Mouse (Mus musculus): ENCODE results near the gene Arid3b. TPM values are rescaled to one million over a fixed set of nuclear protein-coding genes. Genes with fewer than 3 reads are reported as not detected.

The Arid3b gene
- 5.8 and 7.6 TPM in 2 replicates for polyA plus RNA-seq (2012; rRNA removed)

GRCm38 (mm10) chr9:57836581-57837170, at the start of gene Arid3b:
Gene Arid3b, minus strand, starts transcription at chr9:57836793.

GRCm38 (mm10) chr9:57765364-57766351, 70.9 kb downstream of the Arid3b start, which contains the start of gene Clk3:
Gene Clk3, minus strand, starts transcription at chr9:57765860.

Other genes with a start within 250 kb of the Arid3b start
- gene Ulk3, start 247.3 kb downstream of the Arid3b start, polyA plus RNA-seq (2012; rRNA removed): 6.2 and 7.4 TPM in 2 replicates
- not detected in 2 replicates for gene Cplx3, start 230.5 kb downstream of the Arid3b start, polyA plus RNA-seq (2012; rRNA removed)
- not detected in 2 replicates for gene Lman1l, start 216.0 kb downstream of the Arid3b start, polyA plus RNA-seq (2012; rRNA removed)
- 24.2 and 25.1 TPM in 2 replicates for gene Csk, start 183.2 kb downstream of the Arid3b start, polyA plus RNA-seq (2012; rRNA removed)
- gene Cyp1a2, start 153.1 kb downstream of the Arid3b start, polyA plus RNA-seq (2012; rRNA removed): 1.4 and 1.8 TPM in 2 replicates
- 0.13 and 0.59 TPM in 2 replicates for gene Cyp1a1, start 148.9 kb downstream of the Arid3b start, polyA plus RNA-seq (2012; rRNA removed)
- 7.6 and 9.2 TPM in 2 replicates for gene Edc3, start 128.3 kb downstream of the Arid3b start, polyA plus RNA-seq (2012; rRNA removed)
- gene Clk3, start 70.9 kb downstream of the Arid3b start, polyA plus RNA-seq (2012; rRNA removed): 91.3 and 101 TPM in 2 replicates
- gene Ubl7, start 74.2 kb upstream of the Arid3b start, polyA plus RNA-seq (2012; rRNA removed): 27.1 and 27.2 TPM in 2 replicates
- gene Sema7a, start 103.3 kb upstream of the Arid3b start, polyA plus RNA-seq (2012; rRNA removed): 0.35 and 0.37 TPM in 2 replicates
- gene Cyp11a1, start 169.6 kb upstream of the Arid3b start, polyA plus RNA-seq (2012; rRNA removed): 0.13 and 0.22 TPM in 2 replicates
- not detected in 2 replicates for gene Stra6, start 227.0 kb upstream of the Arid3b start, polyA plus RNA-seq (2012; rRNA removed)

All from liver, embryonic 18 days (tissue).